Comparison of ENCODE assay signal across 8 mouse cellular contexts in genomic region chr5:31054261-31055215, GRCm38 (mm10). TPM values are rescaled to one million over a fixed set of nuclear protein-coding genes. Genes with fewer than 3 reads are reported as not detected.
DNase-seq lines count a peak whose midpoint lies in the region; ATAC-seq and TF ChIP-seq lines count a peak whose summit lies in the region.

Gene Cad (plus strand): TSS chr5:31054780.

- H3K9ac ChIP-seq in forebrain, embryonic 15.5 days (replicated peaks) = peak within 1 kb of the TSS; percentile 69

- under 1% methylated on average over 64 of the region's 64 CpGs for WGBS in forebrain, embryonic 15.5 days
- 2% methylated on average over 64 of the region's 64 CpGs for WGBS in lung, adult 2 months

- H3K9me3 ChIP-seq in forebrain, embryonic 15.5 days = no peaks in the 10 kb centered on the region

- peak; percentile 98 for ATAC-seq in forebrain, embryonic 15.5 days (replicated peaks)
- ATAC-seq in neutrophil, adult 5-6 weeks (ENCODE audit: extremely low read depth, insufficient number of reproducible peaks, low FRiP score, poor library complexity, severe bottlenecking) = peak; percentile 87

- no peaks in the 10 kb centered on the region for H3K27me3 ChIP-seq in forebrain, embryonic 15.5 days

- H3K4me3 ChIP-seq in forebrain, embryonic 15.5 days = peak within 1 kb of the TSS; percentile 77
- peak within 1 kb of the TSS; percentile 66 for H3K4me3 ChIP-seq in lung, adult 2 months (replicated peaks; ENCODE audit: extremely low read depth, low read depth, low read length)

- TF ChIP-seq CTCF in lung, adult 2 months (IDR thresholded peaks at IDR 0.05; ENCODE audit: insufficient read depth, low read length) = no peak

- H3K4me1 ChIP-seq in forebrain, embryonic 15.5 days = peaks cover 22% of the 10 kb centered on the region
- peaks cover 13% of the 10 kb centered on the region for H3K4me1 ChIP-seq in lung, adult 2 months (ENCODE audit: control insufficient read depth, insufficient read depth, low read length)

- DNase-seq in ES-CJ7 (ENCODE audit: low read depth, low spot score) = peak; percentile 90
- DNase-seq in cerebellum, adult 11 months = peak; percentile 92
- peak; percentile 89 for DNase-seq in heart, postnatal 25 days (ENCODE audit: low spot score)
- DNase-seq in layer of hippocampus, adult 18-20 months (ENCODE audit: low spot score in 2 of 2) = peak; percentile 92 to 96
- peak; percentile 94 for DNase-seq in lung, adult 2 months
- DNase-seq in thymus, adult 18-20 months = peak; percentile 91 to 92

- intact Hi-C loops in heart, postnatal 25 days (cut with DNase I) = loop anchor here (2.0 kb wide), 1 partner anchor 56 kb away; no protein-coding TSS in a partner anchor

- TF ChIP-seq POLR2A in lung, adult 2 months (IDR thresholded peaks at IDR 0.05; ENCODE audit: borderline replicate concordance, extremely low read depth, low read depth, low read length) = peak; percentile 34; the same call in 1 of the 2 replicates

- peak within 1 kb of the TSS; percentile 59 for H3K27ac ChIP-seq in forebrain, embryonic 15.5 days (replicated peaks)

- peaks cover 9% of the 10 kb centered on the region for H3K36me3 ChIP-seq in forebrain, embryonic 15.5 days

- H3K4me2 ChIP-seq in forebrain, embryonic 15.5 days (replicated peaks) = peak within 1 kb of the TSS; percentile 93

RNA-seq across cellular contexts. Expression of gene Cad, which starts in this region (rescaled TPM):
- 17.6 and 19.8 TPM in 2 replicates for polyA plus RNA-seq in forebrain, embryonic 15.5 days (2015; fragmentation: Nextera tagmentation; extraction: Ambion mirVana)
- total RNA-seq in heart, postnatal 25 days (2021) = 10 to 100 TPM; 14.4 to 15.5 TPM
- 10 to 100 TPM; 20.0 to 20.9 TPM for total RNA-seq in layer of hippocampus, adult 18-20 months (2021)
- polyA plus RNA-seq in lung, adult 2 months (2012; rRNA removed) = 27.6 and 28.6 TPM in 2 replicates
- total RNA-seq in neutrophil, adult 5-6 weeks (2017) = 10.6 and 19.6 TPM in 2 replicates

Comparison
In these comparisons a context has a peak if more than half of its experiments do, and no peak if none do; other contexts are left out.
1. Peak in every context shown above with its lines: DNase-seq, ATAC-seq, H3K4me3 ChIP-seq and H3K27ac ChIP-seq.